Mouse (Mus musculus) ovary, postnatal 10 days (tissue): ENCODE results near the gene Clstn1.

ENCODE experiments used
- DNase-seq: peaks from one replicate; pipeline ENCODE4 v3.0.0; 2022; ENCODE audit warnings: low spot score

Gene Clstn1

GRCm38 (mm10) chr4:149675378-149676261, 89.4 kb downstream of the Clstn1 start:
- DNase-seq = peak; percentile 55

DNA sequence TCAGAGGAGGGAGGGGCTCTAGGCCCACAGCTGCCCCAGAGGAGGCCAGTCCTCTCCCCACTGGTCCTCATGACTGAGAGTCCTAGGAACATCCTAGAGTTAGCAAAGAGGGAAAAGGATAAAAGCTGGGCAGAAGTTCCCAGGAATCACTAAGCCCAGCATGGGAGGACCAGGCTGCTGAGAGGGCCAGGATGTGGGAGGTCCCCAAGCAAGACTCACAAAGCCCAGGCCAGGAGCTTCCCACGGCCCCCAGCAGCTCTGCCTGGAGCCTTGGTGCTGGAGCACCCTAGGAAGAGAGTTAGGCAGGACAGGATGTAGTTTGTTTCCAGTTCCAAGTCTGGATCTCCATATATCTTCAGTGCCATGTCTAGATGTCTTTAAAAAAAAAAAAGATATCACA, 91.7 kb downstream of the Clstn1 start:
- DNase-seq = no peak

DNA sequence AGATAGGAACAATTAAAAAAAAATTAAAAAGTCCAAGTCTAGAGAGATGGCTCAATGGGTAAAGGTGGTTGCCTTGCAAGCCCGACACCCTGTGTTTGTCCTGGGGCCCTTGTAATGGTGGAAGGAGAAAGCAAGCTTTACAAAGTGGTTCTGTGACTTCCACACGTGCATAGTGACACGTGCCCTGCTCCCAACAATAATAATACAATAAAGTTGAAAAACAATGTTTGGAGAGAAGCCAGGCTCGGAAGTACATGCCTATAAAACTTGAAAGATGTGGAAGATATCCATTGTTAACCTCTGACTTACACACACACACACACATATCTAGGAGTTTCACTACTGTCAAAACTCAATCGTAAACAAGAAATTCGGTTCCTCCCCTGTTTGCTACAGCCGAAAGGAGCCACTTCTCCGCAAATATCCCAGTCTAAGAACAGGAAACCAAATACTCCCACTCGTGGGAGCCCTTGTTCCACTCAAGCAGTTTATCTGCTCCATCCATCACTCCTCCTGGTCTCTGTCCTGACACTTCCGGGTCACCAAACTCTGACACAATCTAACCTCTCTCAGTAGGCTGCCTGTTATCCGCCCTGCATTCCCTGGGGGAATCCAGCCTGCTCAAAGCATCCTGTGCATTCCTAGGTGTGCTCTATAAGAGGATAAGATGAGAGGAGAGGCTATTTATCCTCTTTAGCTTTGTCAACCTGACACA, 92.9 kb downstream of the Clstn1 start:
- DNase-seq = no peak

DNA sequence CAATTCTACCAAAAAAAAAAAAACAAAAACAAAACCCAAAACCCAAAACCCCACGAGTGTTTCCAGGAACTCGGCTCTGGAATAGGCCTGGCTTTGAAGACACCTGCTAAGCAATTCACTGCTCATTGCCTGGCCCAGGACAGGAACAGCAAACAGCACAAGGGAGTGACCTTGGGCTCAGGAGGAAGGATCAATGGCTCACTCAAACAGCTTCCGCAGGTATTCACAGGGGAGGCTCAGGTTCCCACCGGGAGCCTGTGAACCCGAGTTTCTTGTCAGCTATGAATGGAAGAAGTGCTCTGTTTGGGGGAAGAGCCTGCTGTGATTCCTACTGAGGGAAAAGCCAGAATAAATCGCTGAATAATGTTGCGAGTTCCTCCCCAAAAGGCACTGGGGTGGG, 97.6 kb downstream of the Clstn1 start:
- DNase-seq = no peak

DNA sequence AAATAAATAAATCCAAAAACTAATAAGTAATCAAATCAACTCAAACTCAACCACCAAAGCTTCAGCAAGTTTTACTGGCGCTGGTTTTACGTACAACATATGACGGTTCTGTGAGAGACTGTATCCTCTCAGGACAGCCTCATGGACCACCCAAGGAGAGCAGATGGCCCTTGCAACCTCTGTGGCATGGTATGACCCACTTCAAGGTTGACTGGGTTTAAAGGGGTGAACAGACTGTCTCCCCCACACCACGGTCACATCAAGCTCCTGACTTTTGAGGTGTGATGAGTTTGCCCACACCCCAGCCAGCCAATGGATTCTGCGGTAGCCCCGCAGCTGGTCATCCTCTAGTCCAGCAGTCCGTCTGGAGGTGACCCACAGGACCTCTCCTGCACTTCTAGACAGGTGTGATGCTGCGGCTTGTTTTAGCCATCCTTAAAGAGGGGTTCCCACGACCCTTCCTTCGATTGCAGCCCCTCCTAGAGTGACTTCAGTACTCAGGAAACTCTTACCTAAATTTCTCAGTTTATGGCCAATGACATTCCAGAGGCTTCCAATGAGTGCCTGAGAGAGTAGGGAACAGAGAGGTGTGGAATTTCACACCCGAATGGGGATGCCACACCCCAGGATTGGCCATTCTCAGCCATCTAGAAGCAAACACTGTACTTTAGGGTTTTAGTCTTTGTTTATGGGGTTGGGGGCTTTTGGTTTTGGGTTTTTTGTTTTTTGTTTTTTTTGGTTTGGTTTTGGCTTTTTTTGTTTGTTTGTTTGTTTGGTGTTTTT, 98.8 kb downstream of the Clstn1 start:
- no peak for DNase-seq

DNA sequence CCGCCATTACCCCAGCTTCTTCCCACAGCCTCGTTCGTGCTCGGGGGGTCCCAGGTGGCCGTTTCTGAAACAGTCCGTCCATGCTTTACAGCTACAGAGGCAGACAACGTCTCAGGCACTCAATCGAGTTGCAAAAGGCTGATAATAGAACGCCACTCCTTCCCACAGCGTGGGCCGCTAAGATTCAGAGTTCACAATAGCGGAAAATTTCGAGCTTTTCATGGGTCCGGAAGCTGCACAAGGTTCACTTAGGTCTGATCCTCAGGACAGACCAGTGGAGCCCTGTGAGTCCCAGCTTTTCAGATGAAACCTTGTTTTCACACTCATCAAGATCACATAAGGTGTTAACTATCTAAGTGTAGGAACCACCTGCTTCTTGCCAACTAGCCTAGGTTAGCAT, 102.6 kb downstream of the Clstn1 start:
- DNase-seq = no peak

- no peak for DNase-seq
These were observed 103.8 kb downstream of the Clstn1 start for GRCm38 (mm10) chr4:149689822-149690700.

DNA sequence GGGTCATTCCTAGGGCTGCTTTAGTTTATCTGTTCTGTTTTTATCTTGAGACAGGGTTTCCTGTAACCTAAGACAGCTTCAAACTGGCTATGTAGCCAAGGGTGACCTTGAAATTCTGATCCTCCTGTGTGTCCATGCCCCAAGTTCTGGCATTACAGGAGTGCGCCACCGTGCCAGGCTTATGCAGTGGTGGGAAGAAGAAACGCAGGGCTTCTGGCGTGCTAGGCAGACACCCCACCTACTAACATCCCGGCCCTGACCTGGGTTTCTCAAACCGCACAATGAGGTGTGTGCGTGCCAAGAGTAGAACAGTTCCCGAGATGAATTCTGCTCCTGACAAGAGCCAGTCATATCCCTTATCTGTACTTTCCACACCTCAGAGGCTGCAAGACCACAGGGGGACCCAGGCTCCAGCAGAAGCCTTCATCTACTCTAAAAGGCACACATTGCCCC, 104.6 kb downstream of the Clstn1 start:
- no peak for DNase-seq

- DNase-seq = no peak
These were observed 105.1 kb downstream of the Clstn1 start for GRCm38 (mm10) chr4:149691368-149691767.

DNA sequence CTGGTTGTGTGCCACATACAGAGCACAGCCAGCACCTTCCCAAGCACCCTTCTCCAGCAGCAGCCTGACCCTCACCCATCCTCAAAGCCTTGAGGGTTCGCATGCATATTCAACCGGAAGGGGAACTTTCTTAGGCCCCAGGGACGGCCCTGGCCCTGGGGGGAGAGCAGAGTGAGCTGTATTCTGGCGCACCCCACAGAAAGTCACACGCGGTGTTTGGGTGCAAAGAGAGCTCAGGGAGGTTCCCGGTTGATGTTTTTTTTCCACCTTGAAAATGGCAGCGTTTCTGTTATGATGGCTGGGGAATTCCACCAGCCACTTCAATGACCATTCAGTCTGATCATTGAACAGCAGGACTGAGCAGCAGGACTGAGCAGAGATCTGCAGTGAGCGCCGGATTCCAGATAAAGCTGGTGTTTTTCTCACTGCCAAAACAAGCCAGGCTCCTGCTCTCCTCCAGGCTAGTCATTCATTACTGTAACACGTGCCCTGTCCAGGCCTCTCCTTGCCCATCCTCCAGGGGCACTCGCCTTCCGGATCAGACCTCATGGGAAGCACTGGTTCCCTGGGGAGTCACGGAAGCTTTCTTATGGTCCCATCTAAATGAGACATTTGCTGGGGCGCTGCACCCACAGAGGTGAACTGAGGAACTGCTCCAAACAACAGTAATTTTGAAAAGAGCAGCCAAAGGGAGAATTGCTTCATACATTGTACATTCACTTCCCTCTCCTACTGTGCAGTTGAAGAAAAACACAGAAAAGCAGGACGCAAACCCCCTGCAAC, 110.1 kb downstream of the Clstn1 start:
- DNase-seq = no peak

- DNase-seq = no peak
These were observed 111.4 kb downstream of the Clstn1 start for GRCm38 (mm10) chr4:149697506-149698196.

DNA sequence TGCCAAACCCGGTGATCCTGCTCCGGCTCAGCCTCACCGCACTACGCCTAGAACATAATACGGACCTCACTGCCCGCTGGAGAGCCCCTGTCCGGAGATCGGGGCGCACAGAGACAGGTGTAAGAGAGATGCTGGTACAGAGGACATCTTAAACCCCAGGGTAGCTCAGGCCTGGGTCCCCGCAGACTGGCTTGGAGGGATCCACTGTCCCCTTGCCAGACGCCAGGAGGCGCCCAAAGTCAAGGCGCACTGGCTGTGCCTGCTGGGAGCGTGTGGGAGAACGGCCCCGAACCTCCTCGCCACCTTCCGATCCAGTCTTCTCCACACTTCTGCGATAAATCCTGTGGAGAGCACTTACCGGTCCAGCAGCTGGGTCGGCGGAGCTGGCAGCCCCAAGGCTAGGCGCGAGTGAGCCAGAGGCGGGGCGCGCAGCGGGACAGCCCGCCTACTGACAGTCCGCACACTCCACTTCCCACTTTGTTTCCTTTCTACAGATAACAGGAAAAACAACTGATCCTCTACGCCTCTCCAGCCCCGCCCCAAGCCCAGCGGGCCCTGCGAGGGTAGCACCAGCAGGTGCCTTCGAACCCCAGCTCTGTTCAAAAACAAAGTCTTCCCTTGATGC, 112.0 kb downstream of the Clstn1 start:
- DNase-seq = peak; percentile 25
